Mouse (Mus musculus): Measurements from ENCODE around the gene Cnpy1. TPM values are rescaled to one million over a fixed set of nuclear protein-coding genes. Genes with fewer than 3 reads are reported as not detected.
A peak's percentile ranks its signal among the peaks of the same experiment; 100 is the strongest.

Cnpy1 gene
- polyA plus RNA-seq, 1 experiment from 2014 or later, result 0.21 TPM

GRCm38 (mm10) chr5:28277279-28277678, 31.7 kb upstream of the Cnpy1 start:
- Histone ChIP-seq H3K27me3 (ENCODE audit: control insufficient read depth, insufficient read depth, low read length) (no peaks in the 10 kb centered on the region), H3K9ac (ENCODE audit: low read length) (no peak overlapping the region), H3K9me3 (ENCODE audit: control insufficient read depth, low read length) (no peaks in the 10 kb centered on the region), H3K4me2 (replicated peaks; ENCODE audit: low read depth) (no peak overlapping the region), H3K4me1 (replicated peaks; ENCODE audit: control insufficient read depth, insufficient read depth) (no peaks in the 10 kb centered on the region), H3K36me3 (ENCODE audit: control insufficient read depth, insufficient read depth, low read length) (no peaks in the 10 kb centered on the region), H3K27ac (replicated peaks) (no peak overlapping the region), H3K4me3 (ENCODE audit: low read depth, low read length) (no peak overlapping the region)
- TF ChIP-seq CTCF (IDR thresholded peaks at IDR 0.05; ENCODE audit: low read depth) (no peak), EP300 (optimal IDR thresholded peaks at IDR 0.05) (no peak)
- ATAC-seq (ENCODE audit: low FRiP score, low TSS enrichment) (no peak), DNase-seq (ENCODE audit: low spot score) (no peak)
- WGBS, result 21% methylated on average over 2 of the region's 2 CpGs

- no peak for TF ChIP-seq EP300 (optimal IDR thresholded peaks at IDR 0.05)
- TF ChIP-seq CTCF (IDR thresholded peaks at IDR 0.05; ENCODE audit: low read depth), result no peak
- Histone ChIP-seq H3K9ac (ENCODE audit: low read length) (no peak overlapping the region), H3K4me3 (ENCODE audit: low read depth, low read length) (no peak overlapping the region), H3K4me2 (replicated peaks; ENCODE audit: low read depth) (no peak overlapping the region), H3K36me3 (ENCODE audit: control insufficient read depth, insufficient read depth, low read length) (no peaks in the 10 kb centered on the region), H3K27me3 (ENCODE audit: control insufficient read depth, insufficient read depth, low read length) (no peaks in the 10 kb centered on the region), H3K27ac (replicated peaks) (no peak overlapping the region), H3K4me1 (replicated peaks; ENCODE audit: control insufficient read depth, insufficient read depth) (no peaks in the 10 kb centered on the region), H3K9me3 (ENCODE audit: control insufficient read depth, low read length) (no peaks in the 10 kb centered on the region)
- 77% methylated on average over 2 of the region's 2 CpGs for WGBS
- DNase-seq (ENCODE audit: low spot score) (no peak), ATAC-seq (ENCODE audit: low FRiP score, low TSS enrichment) (no peak)
Observed at GRCm38 (mm10) chr5:28272836-28273235, 27.2 kb upstream of the Cnpy1 start.

- Histone ChIP-seq H3K4me1 (replicated peaks; ENCODE audit: control insufficient read depth, insufficient read depth) (no peaks in the 10 kb centered on the region), H3K27me3 (ENCODE audit: control insufficient read depth, insufficient read depth, low read length) (no peaks in the 10 kb centered on the region), H3K9ac (ENCODE audit: low read length) (no peak overlapping the region), H3K9me3 (ENCODE audit: control insufficient read depth, low read length) (no peaks in the 10 kb centered on the region), H3K4me2 (replicated peaks; ENCODE audit: low read depth) (no peak overlapping the region), H3K4me3 (ENCODE audit: low read depth, low read length) (no peak overlapping the region), H3K36me3 (ENCODE audit: control insufficient read depth, insufficient read depth, low read length) (no peaks in the 10 kb centered on the region), H3K27ac (replicated peaks) (no peak overlapping the region)
- WGBS, result 34% methylated on average over 6 of the region's 6 CpGs
- DNase-seq (ENCODE audit: low spot score), result peak; percentile 25
- TF ChIP-seq EP300 (optimal IDR thresholded peaks at IDR 0.05) (no peak), CTCF (IDR thresholded peaks at IDR 0.05; ENCODE audit: low read depth) (no peak)
- no peak for ATAC-seq (ENCODE audit: low FRiP score, low TSS enrichment)
Observed at GRCm38 (mm10) chr5:28269469-28269991, 23.9 kb upstream of the Cnpy1 start.

GRCm38 (mm10) chr5:28267576-28267975, 22.0 kb upstream of the Cnpy1 start:
- no peak overlapping the region for H3K27ac ChIP-seq (replicated peaks)
- DNase-seq (ENCODE audit: low spot score) (no peak), ATAC-seq (ENCODE audit: low FRiP score, low TSS enrichment) (no peak)
- H3K36me3 ChIP-seq (ENCODE audit: control insufficient read depth, insufficient read depth, low read length), result no peaks in the 10 kb centered on the region
- TF ChIP-seq CTCF (IDR thresholded peaks at IDR 0.05; ENCODE audit: low read depth), result no peak
- no peak for TF ChIP-seq EP300 (optimal IDR thresholded peaks at IDR 0.05)
- no peaks in the 10 kb centered on the region for H3K9me3 ChIP-seq (ENCODE audit: control insufficient read depth, low read length)
- H3K9ac ChIP-seq (ENCODE audit: low read length), result no peak overlapping the region
- 26% methylated on average over 2 of the region's 2 CpGs for WGBS
- H3K27me3 ChIP-seq (ENCODE audit: control insufficient read depth, insufficient read depth, low read length), result no peaks in the 10 kb centered on the region
- no peak overlapping the region for H3K4me3 ChIP-seq (ENCODE audit: low read depth, low read length)
- no peak overlapping the region for H3K4me2 ChIP-seq (replicated peaks; ENCODE audit: low read depth)
- no peaks in the 10 kb centered on the region for H3K4me1 ChIP-seq (replicated peaks; ENCODE audit: control insufficient read depth, insufficient read depth)

GRCm38 (mm10) chr5:28265653-28266052, 20.0 kb upstream of the Cnpy1 start:
- H3K9me3 ChIP-seq (ENCODE audit: control insufficient read depth, low read length), result no peaks in the 10 kb centered on the region
- no peak for TF ChIP-seq CTCF (IDR thresholded peaks at IDR 0.05; ENCODE audit: low read depth)
- no peaks in the 10 kb centered on the region for H3K27me3 ChIP-seq (ENCODE audit: control insufficient read depth, insufficient read depth, low read length)
- no peaks in the 10 kb centered on the region for H3K36me3 ChIP-seq (ENCODE audit: control insufficient read depth, insufficient read depth, low read length)
- H3K4me1 ChIP-seq (replicated peaks; ENCODE audit: control insufficient read depth, insufficient read depth), result no peaks in the 10 kb centered on the region
- no peak overlapping the region for H3K9ac ChIP-seq (ENCODE audit: low read length)
- DNase-seq (ENCODE audit: low spot score), result no peak
- ATAC-seq (ENCODE audit: low FRiP score, low TSS enrichment), result no peak
- no peak overlapping the region for H3K4me2 ChIP-seq (replicated peaks; ENCODE audit: low read depth)
- H3K27ac ChIP-seq (replicated peaks), result no peak overlapping the region
- H3K4me3 ChIP-seq (ENCODE audit: low read depth, low read length), result no peak overlapping the region

GRCm38 (mm10) chr5:28263852-28264251, 18.2 kb upstream of the Cnpy1 start:
- Histone ChIP-seq H3K4me2 (replicated peaks; ENCODE audit: low read depth) (no peak overlapping the region), H3K27ac (replicated peaks) (no peak overlapping the region), H3K9me3 (ENCODE audit: control insufficient read depth, low read length) (no peaks in the 10 kb centered on the region), H3K27me3 (ENCODE audit: control insufficient read depth, insufficient read depth, low read length) (no peaks in the 10 kb centered on the region), H3K36me3 (ENCODE audit: control insufficient read depth, insufficient read depth, low read length) (no peaks in the 10 kb centered on the region), H3K9ac (ENCODE audit: low read length) (no peak overlapping the region), H3K4me3 (ENCODE audit: low read depth, low read length) (no peak overlapping the region), H3K4me1 (replicated peaks; ENCODE audit: control insufficient read depth, insufficient read depth) (no peaks in the 10 kb centered on the region)
- no peak for ATAC-seq (ENCODE audit: low FRiP score, low TSS enrichment)
- no peak for DNase-seq (ENCODE audit: low spot score)
- 60% methylated on average over 1 of the region's 1 CpGs for WGBS
- TF ChIP-seq CTCF (IDR thresholded peaks at IDR 0.05; ENCODE audit: low read depth), result no peak
- no peak for TF ChIP-seq EP300 (optimal IDR thresholded peaks at IDR 0.05)

Measured in stomach, postnatal 0 days (tissue).